Mouse (Mus musculus): ENCODE data around the gene Fbxl16. TPM values are rescaled to one million over a fixed set of nuclear protein-coding genes. Genes with fewer than 3 reads are reported as not detected.

The Fbxl16 gene
- polyA plus RNA-seq, 1 experiment: 6.0 TPM

GRCm38 (mm10) chr17:25836397-25837075 lies 27.7 kb downstream of the Fbxl16 start:
- Histone ChIP-seq H3K27me3 (ENCODE audit: control insufficient read depth, insufficient read depth, insufficient read length) (no peaks in the 10 kb centered on the region), H3K4me3 (no peak overlapping the region), H3K36me3 (ENCODE audit: control insufficient read depth, insufficient read depth) (peaks cover 13% of the 10 kb centered on the region), H3K4me2 (ENCODE audit: low read depth) (no peak overlapping the region), H3K79me2 (ENCODE audit: control insufficient read depth, insufficient read depth) (peaks cover 22% of the 10 kb centered on the region), H3ac (ENCODE audit: control insufficient read depth, insufficient read length) (no peak overlapping the region)
- peak in 1 of 3 experiments; percentile 8 for TF ChIP-seq MYOD1 (IDR thresholded peaks at IDR 0.05; ENCODE audit: control insufficient read depth in 1 of 3, insufficient read length in 2 of 3, low read depth in 2 of 3)
- TF ChIP-seq USF1 (IDR thresholded peaks at IDR 0.05; ENCODE audit: low read depth): no peak
- TF ChIP-seq REST (IDR thresholded peaks at IDR 0.05; ENCODE audit: insufficient read depth, insufficient read length): no peak
- peak; percentile 6 for TF ChIP-seq POLR2A (IDR thresholded peaks at IDR 0.05; ENCODE audit: insufficient read length, low read depth)

GRCm38 (mm10) chr17:25837076-25837410 lies 28.2 kb downstream of the Fbxl16 start, which contains the start of gene Rhbdl1:
Rhbdl1 (minus strand) TSS chr17:25837295.
- no peaks in the 10 kb centered on the region for H3K27me3 ChIP-seq (ENCODE audit: control insufficient read depth, insufficient read depth, insufficient read length)
- TF ChIP-seq REST (IDR thresholded peaks at IDR 0.05; ENCODE audit: insufficient read depth, insufficient read length) (no peak), TCF12 (IDR thresholded peaks at IDR 0.05; ENCODE audit: insufficient read depth, poor library complexity, severe bottlenecking) (no peak), SRF (IDR thresholded peaks at IDR 0.05; ENCODE audit: control insufficient read depth, insufficient read length, low read depth) (no peak), E2F4 (IDR thresholded peaks at IDR 0.05; ENCODE audit: insufficient read depth) (no peak), TCF3 (IDR thresholded peaks at IDR 0.05; ENCODE audit: insufficient read length, low read depth) (no peak), POLR2AphosphoS2 (IDR thresholded peaks at IDR 0.05; ENCODE audit: insufficient read length, low read depth) (peak; percentile 88)
- peaks cover 13% of the 10 kb centered on the region for H3K36me3 ChIP-seq (ENCODE audit: control insufficient read depth, insufficient read depth)

GRCm38 (mm10) chr17:25837533-25837932 lies 28.6 kb downstream of the Fbxl16 start:
- Histone ChIP-seq H3K4me2 (ENCODE audit: low read depth) (no peak overlapping the region), H3K4me3 (no peak overlapping the region), H3K79me2 (ENCODE audit: control insufficient read depth, insufficient read depth) (peaks cover 14% of the 10 kb centered on the region), H3ac (ENCODE audit: control insufficient read depth, insufficient read length) (no peak overlapping the region), H3K36me3 (ENCODE audit: control insufficient read depth, insufficient read depth) (peaks cover 13% of the 10 kb centered on the region), H3K27me3 (ENCODE audit: control insufficient read depth, insufficient read depth, insufficient read length) (no peaks in the 10 kb centered on the region)
- TF ChIP-seq SRF (IDR thresholded peaks at IDR 0.05; ENCODE audit: control insufficient read depth, insufficient read length, low read depth) (no peak), POLR2AphosphoS2 (IDR thresholded peaks at IDR 0.05; ENCODE audit: insufficient read length, low read depth) (peak; percentile 34)

More at GRCm38 (mm10) chr17:25837076-25837410, 28.2 kb downstream of the Fbxl16 start, which contains the start of gene Rhbdl1:
- Histone ChIP-seq H3ac (ENCODE audit: control insufficient read depth, insufficient read length) (no peak within 1 kb of the TSS), H3K4me2 (ENCODE audit: low read depth) (no peak within 1 kb of the TSS), H3K79me2 (ENCODE audit: control insufficient read depth, insufficient read depth) (peaks cover 17% of the 10 kb centered on the region), H3K4me3 (no peak within 1 kb of the TSS)

GRCm38 (mm10) chr17:25838904-25839303 lies 30.0 kb downstream of the Fbxl16 start:
- TF ChIP-seq MYOD1 (IDR thresholded peaks at IDR 0.05; ENCODE audit: control insufficient read depth in 1 of 3, insufficient read length in 2 of 3, low read depth in 2 of 3): no peak
- TF ChIP-seq SRF (IDR thresholded peaks at IDR 0.05; ENCODE audit: control insufficient read depth, insufficient read length, low read depth): no peak
- TF ChIP-seq CEBPB (IDR thresholded peaks at IDR 0.05; ENCODE audit: insufficient read depth, poor library complexity, severe bottlenecking): no peak
- TF ChIP-seq POLR2A (IDR thresholded peaks at IDR 0.05; ENCODE audit: insufficient read length, low read depth): no peak
- TF ChIP-seq MAX (IDR thresholded peaks at IDR 0.05; ENCODE audit: low read depth): no peak
- no peak for TF ChIP-seq REST (IDR thresholded peaks at IDR 0.05; ENCODE audit: insufficient read depth, insufficient read length)
- no peak for TF ChIP-seq POLR2AphosphoS2 (IDR thresholded peaks at IDR 0.05; ENCODE audit: insufficient read length, low read depth)
- TF ChIP-seq USF1 (IDR thresholded peaks at IDR 0.05; ENCODE audit: low read depth): no peak
- TF ChIP-seq TCF3 (IDR thresholded peaks at IDR 0.05; ENCODE audit: insufficient read length, low read depth): no peak
- TF ChIP-seq TCF12 (IDR thresholded peaks at IDR 0.05; ENCODE audit: insufficient read depth, poor library complexity, severe bottlenecking): no peak
- TF ChIP-seq MYOG (IDR thresholded peaks at IDR 0.05; ENCODE audit: control insufficient read depth in 1 of 3, insufficient read depth in 1 of 3, insufficient read length in 2 of 3, low read depth in 2 of 3): no peak
- no peak for TF ChIP-seq E2F4 (IDR thresholded peaks at IDR 0.05; ENCODE audit: insufficient read depth)
- Histone ChIP-seq H3K4me3 (no peak overlapping the region), H3K4me2 (ENCODE audit: low read depth) (no peak overlapping the region), H3K79me2 (ENCODE audit: control insufficient read depth, insufficient read depth) (peaks cover 20% of the 10 kb centered on the region), H3ac (ENCODE audit: control insufficient read depth, insufficient read length) (no peak overlapping the region), H3K36me3 (ENCODE audit: control insufficient read depth, insufficient read depth) (peaks cover 13% of the 10 kb centered on the region), H3K27me3 (ENCODE audit: control insufficient read depth, insufficient read depth, insufficient read length) (no peaks in the 10 kb centered on the region)

- TF ChIP-seq CEBPB (IDR thresholded peaks at IDR 0.05; ENCODE audit: insufficient read depth, poor library complexity, severe bottlenecking) (no peak), TCF12 (IDR thresholded peaks at IDR 0.05; ENCODE audit: insufficient read depth, poor library complexity, severe bottlenecking) (no peak), POLR2AphosphoS2 (IDR thresholded peaks at IDR 0.05; ENCODE audit: insufficient read length, low read depth) (no peak), MAX (IDR thresholded peaks at IDR 0.05; ENCODE audit: low read depth) (no peak), E2F4 (IDR thresholded peaks at IDR 0.05; ENCODE audit: insufficient read depth) (no peak), POLR2A (IDR thresholded peaks at IDR 0.05; ENCODE audit: insufficient read length, low read depth) (no peak), TCF3 (IDR thresholded peaks at IDR 0.05; ENCODE audit: insufficient read length, low read depth) (no peak), USF1 (IDR thresholded peaks at IDR 0.05; ENCODE audit: low read depth) (no peak), MYOD1 (IDR thresholded peaks at IDR 0.05; ENCODE audit: control insufficient read depth in 1 of 3, insufficient read length in 2 of 3, low read depth in 2 of 3) (no peak)
Measured at GRCm38 (mm10) chr17:25839455-25840235, 30.8 kb downstream of the Fbxl16 start.

More at GRCm38 (mm10) chr17:25839455-25840235, 30.8 kb downstream of the Fbxl16 start:
- H3ac ChIP-seq (ENCODE audit: control insufficient read depth, insufficient read length): no peak overlapping the region
- H3K36me3 ChIP-seq (ENCODE audit: control insufficient read depth, insufficient read depth): peaks cover 13% of the 10 kb centered on the region
- peaks cover 14% of the 10 kb centered on the region for H3K79me2 ChIP-seq (ENCODE audit: control insufficient read depth, insufficient read depth)
- no peaks in the 10 kb centered on the region for H3K27me3 ChIP-seq (ENCODE audit: control insufficient read depth, insufficient read depth, insufficient read length)
- no peak overlapping the region for H3K4me3 ChIP-seq
- no peak overlapping the region for H3K4me2 ChIP-seq (ENCODE audit: low read depth)

Measured in myocyte (in vitro differentiated cells).